Mouse (Mus musculus) liver, adult (tissue): ENCODE measurements around the gene Fst.

ENCODE experiments used
- GATA4 ChIP-seq: IDR thresholded peaks from 2 replicates; pipeline ENCODE4 v1.6.1; 2014; ENCODE audit warnings: mild to moderate bottlenecking, low read length; ENCODE audit not compliant: insufficient replicate concordance

Gene Fst

GRCm38 (mm10) chr13:114455788-114456187, 3.0 kb downstream of the Fst start:
- TF ChIP-seq GATA4: no peak

GRCm38 (mm10) chr13:114447213-114447612, 11.5 kb downstream of the Fst start:
- TF ChIP-seq GATA4: no peak

- TF ChIP-seq GATA4: no peak
Observed at GRCm38 (mm10) chr13:114432491-114432890, 26.3 kb downstream of the Fst start.

GRCm38 (mm10) chr13:114425230-114425629, 33.5 kb downstream of the Fst start:
- no peak for TF ChIP-seq GATA4

GRCm38 (mm10) chr13:114420235-114420634, 38.5 kb downstream of the Fst start:
- no peak for TF ChIP-seq GATA4

GRCm38 (mm10) chr13:114419364-114419763, 39.4 kb downstream of the Fst start:
- TF ChIP-seq GATA4: no peak

- TF ChIP-seq GATA4: no peak
Observed at GRCm38 (mm10) chr13:114412326-114412725, 46.4 kb downstream of the Fst start.

GRCm38 (mm10) chr13:114406866-114407265, 51.9 kb downstream of the Fst start:
- TF ChIP-seq GATA4: no peak

- no peak for TF ChIP-seq GATA4
Observed at GRCm38 (mm10) chr13:114406424-114406823, 52.3 kb downstream of the Fst start.

- TF ChIP-seq GATA4: no peak
Observed at GRCm38 (mm10) chr13:114405100-114405715, 53.5 kb downstream of the Fst start.
